Mouse (Mus musculus) urinary bladder, postnatal 10 days (tissue): ENCODE measurements around the gene Chmp1a.
"Not testable (repeated sequence)": the region's sequence is repeated elsewhere in the genome, so short reads cannot be mapped to it uniquely, and the experiment has no call there.

Experiments used
- DNase-seq: peaks from one replicate; pipeline ENCODE4 v3.0.0; 2022; ENCODE audit warnings: low spot score

Gene Chmp1a

GRCm38 (mm10) chr8:123231742-123232141 lies 19.2 kb upstream of the Chmp1a start:
- no peak for DNase-seq

- not testable (repeated sequence) for DNase-seq
These were observed 17.8 kb upstream of the Chmp1a start for GRCm38 (mm10) chr8:123230326-123230725.

DNA sequence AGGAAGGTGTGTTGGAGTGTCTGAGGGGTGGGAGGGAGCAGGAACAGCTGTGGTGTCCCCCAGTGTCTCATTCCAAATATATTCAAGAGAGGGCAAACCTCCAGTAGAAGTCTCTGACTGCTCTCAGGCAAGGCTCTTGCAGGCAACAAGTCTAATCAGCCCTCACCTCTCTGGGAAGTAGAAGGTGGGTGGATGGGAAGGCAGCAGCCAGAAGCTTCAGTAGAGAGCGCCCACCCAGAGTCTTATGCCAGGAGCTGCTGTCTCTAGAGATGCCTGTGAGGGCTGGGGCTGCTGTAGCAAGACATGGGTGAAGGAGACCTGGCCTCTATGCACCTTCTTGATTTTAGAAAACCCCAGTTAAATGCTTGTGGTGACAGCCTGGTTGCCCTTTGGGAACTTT lies 15.9 kb upstream of the Chmp1a start:
- no peak for DNase-seq

DNA sequence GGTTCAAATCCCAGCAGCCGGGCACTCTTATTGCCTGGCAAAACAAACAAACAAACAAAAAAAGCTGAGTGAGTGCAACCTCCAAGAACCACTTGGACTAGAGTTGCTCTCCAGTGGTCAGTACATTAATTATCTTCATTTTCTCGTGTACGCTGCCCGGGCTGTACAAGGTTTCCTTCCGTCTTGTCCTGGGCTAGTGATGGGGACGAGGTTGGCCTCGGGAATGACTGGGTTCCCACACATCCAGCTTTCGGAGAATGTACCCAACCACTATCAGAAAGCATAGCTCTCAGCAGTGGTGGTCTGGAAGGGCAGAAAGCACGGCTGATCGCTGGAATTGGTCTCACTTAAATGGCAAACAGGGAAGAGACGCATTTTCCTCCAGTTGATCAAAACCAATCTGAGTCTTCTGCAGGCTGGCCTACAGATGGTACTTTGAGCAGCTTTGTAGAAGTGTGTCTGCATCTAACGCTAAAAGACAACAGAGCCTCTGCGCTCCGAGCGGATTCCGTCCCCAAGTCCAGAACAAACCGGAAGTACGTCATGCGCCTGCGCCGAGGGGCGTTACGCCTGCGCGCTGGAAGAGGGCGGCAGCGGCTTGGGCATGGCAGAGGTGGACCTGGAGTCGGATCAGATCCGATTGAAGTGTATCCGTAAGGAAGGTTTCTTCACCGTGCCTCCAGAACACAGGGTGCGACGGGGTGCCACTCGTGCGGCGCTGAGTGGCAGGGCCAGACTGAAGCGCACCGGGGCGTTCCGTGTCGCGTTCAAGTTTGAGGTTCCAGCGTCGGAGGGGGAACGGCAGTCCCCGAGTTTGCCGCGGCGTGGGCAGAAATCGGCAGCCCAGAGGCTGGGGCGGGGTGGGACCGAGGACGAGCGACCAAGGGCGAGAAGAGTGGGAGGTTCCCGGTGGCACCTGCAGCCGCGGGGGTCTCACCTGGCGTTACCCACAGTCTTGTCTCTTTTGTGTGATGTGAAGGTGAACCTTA lies 12.0 kb upstream of the Chmp1a start, which contains the start of gene Cdk10:
Gene Cdk10, plus strand, starts transcription at position 565 of the 989 bp plus-strand sequence.
- peak; percentile 79 for DNase-seq

DNA sequence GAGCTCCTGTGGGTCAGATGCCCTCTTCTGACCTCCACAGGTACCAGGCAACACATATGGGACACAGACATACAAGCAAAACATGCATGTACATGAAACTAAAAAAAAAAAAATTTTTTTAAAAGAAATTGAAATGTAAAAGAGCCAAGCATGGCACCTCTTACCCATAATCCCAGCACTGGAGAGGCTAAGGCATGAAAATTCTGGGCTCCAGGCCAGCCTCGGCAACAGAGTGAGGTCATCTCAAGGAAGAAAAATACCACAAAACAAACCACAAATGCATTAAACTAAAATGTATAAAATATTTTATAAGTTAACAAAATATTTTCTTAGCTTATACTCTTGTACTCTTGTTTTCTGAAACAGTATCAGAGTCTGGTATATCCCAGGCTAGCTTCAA lies 8.4 kb upstream of the Chmp1a start:
- no peak for DNase-seq

- no peak for DNase-seq
These were observed 2.9 kb upstream of the Chmp1a start for GRCm38 (mm10) chr8:123215430-123215829.

DNA sequence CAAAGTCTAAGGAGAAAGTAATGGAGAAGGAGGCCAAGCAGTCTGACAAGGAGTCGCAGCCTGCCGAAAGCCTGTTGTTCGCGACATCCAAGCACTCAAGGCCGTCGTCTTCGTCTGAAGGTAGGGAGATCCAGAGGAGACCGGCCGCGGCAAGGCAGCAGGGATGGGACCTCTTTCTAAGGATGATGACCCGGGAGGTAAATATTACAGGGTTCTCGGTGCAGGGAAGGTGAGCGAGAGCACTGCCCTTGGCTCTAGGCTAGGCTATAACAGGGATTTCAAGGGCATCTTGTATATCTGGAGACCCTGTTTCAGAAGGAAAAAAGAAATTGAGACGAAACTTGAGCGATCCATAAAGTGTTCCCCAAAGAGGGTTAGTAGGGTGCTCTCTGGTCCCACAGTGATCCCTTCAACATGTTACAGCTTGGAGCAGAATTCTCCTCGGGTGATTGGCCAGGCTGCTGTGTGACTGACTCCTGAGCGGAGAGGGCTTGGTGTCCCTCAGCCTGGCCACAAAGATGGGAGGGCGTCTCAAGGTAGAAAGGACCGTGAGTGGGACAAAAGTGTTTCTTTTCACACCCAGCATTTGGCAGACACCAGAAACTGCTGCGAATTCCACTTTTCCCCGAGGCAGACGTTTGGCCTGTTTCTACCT lies 682 bp upstream of the Chmp1a start:
- no peak for DNase-seq

GRCm38 (mm10) chr8:123211876-123212275 lies 687 bp downstream of the Chmp1a start:
- DNase-seq, result no peak

- no peak for DNase-seq
These were observed 9.0 kb downstream of the Chmp1a start for GRCm38 (mm10) chr8:123203571-123203970.

DNA sequence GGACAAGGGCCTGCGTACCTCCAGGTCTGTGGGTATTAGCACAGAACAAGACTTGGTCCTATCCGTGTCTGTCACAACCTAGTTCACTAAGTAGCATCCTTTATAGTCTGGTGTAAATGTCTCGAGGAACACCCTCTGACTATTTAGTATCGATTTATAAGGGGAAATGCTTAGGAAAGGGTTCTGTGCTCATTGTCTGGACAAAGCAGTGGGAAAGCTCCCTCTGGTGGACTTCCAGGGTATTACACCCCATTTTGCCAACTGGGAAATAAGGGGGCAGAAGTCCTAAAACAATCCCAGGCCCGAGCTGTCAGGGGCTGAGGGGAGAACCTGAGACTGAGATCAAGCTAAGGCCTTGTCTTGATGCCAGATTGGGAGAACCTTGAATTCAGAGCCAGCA lies 10.3 kb downstream of the Chmp1a start:
- DNase-seq, result peak; percentile 31

- DNase-seq, result no peak
These were observed 12.7 kb downstream of the Chmp1a start for GRCm38 (mm10) chr8:123199864-123200263.

DNA sequence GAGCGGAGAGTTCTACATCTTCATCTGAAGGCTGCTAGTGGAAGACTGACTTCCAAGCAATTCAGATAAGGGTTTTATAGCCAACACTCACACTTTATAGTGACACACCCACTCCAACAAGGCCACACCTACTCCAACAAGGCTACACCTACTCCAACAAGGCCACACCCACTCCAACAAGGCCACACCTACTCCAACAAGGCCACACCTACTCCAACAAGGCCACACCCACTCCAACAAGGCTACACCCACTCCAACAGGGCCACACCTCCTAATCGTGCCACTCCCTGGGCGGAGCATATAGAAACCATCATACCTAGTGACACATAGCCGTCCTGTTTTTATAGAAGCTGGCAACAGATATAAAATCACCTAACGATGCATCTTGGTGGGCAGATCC lies 15.5 kb downstream of the Chmp1a start:
- DNase-seq, result not testable (repeated sequence)

DNA sequence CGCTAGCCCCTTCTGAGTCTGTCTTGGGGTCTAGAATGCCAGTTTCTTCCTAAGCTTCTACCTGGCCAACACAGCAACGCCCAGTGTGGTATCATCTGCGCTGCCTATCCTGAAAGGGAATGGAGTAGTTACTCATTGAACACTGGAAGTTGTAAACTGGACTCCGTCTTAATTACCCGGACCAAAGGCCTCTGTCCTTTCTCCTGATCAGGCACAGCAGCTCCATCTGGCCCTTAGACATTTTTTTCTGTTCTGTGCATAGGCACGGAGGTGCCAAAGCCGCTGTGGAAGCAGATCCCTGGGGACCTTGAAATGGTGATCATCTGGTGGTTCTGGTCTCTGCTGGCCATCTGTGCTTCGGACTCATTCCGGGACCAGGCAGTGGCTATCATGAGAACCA lies 18.8 kb downstream of the Chmp1a start:
- no peak for DNase-seq

- no peak for DNase-seq
These were observed 20.7 kb downstream of the Chmp1a start for GRCm38 (mm10) chr8:123191908-123192307.

GRCm38 (mm10) chr8:123190678-123191077 lies 21.9 kb downstream of the Chmp1a start:
- peak; percentile 30 for DNase-seq

GRCm38 (mm10) chr8:123188841-123189240 lies 23.7 kb downstream of the Chmp1a start:
- DNase-seq, result no peak

DNA sequence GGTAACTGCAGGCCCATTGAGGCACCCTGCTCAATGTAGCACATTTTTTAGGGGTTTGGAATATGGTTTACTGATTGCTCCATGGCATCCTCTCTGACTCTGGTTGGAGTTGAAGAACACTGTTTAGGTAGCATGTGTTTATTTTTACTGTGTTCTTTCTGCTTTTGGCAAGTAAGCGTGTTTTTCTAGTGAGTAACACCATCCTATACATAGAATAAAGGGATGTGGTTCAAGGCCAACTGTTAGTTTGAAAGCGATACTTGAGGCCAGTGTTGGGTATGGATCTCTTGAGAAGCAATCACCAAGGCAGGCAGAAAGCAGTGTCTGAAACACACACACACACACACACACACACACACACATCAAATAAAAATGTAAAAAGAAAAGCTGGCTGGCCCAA lies 24.6 kb downstream of the Chmp1a start:
- DNase-seq, result no peak

DNA sequence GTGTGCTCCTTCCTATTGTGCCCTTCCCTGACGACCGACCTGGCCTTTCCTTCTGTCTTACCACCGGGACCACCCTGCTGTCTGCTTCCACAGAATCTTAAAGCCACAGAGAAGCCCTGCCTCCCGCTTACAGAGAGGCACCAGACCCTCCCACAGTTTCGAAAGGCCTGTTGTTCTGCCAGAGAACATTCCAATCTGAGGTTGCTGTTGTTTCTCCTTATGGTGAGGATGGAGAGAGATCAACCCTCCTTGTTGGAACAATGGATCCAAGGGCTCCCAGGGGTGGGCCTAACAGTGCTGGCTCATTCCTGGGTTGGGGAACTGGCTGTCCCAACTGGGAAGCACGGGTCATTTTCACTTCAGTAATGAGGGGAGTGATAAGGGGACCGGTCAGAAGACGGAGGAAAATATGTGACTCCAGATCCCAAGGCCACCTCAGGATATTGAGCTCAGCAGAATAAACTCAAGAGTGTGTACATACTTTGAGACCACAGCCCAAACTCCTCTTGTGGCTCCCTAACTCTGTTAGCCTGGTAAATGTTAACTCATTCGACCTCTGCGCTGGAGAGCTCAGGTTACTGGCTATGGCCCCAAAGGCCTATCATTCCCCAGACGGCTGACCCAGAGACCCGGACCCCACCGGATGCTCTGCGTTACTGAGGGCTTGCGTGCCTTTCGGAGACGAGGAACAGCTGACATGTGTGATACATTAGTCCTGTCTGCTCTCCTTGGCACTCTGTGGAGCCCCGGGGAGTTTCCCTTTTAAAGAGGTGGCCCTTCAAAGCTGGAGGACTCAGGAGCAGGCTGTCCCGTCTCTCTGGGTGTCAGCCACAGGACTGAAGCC lies 26.8 kb downstream of the Chmp1a start, which contains the start of gene Dpep1:
Gene Dpep1, plus strand, starts transcription at position 677 of the 844 bp plus-strand sequence.
- no peak for DNase-seq

DNA sequence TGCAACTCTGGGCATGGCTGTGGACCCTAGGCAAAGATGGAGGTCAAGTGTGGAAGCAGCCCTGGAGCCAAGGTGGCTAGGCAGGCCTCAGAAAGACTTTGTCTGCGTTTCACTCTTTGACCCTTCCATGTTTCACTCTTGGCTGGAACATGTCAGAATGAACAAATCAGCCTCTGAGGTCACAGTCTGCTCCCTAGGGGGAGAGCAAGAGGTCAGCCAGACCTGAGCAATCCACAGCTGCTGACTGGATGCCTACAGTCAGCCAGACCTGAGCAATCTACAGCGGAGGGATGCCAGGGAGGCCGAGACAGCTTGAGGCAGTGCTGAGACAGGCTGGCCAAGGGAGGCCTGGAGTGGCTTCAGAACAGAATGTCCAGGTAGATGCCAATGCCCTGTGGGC lies 31.2 kb downstream of the Chmp1a start:
- no peak for DNase-seq

GRCm38 (mm10) chr8:123157888-123158465 lies 54.6 kb downstream of the Chmp1a start, which contains the start of gene Sult5a1:
Sult5a1 (minus strand) TSS chr8:123158315.
- DNase-seq, result no peak

DNA sequence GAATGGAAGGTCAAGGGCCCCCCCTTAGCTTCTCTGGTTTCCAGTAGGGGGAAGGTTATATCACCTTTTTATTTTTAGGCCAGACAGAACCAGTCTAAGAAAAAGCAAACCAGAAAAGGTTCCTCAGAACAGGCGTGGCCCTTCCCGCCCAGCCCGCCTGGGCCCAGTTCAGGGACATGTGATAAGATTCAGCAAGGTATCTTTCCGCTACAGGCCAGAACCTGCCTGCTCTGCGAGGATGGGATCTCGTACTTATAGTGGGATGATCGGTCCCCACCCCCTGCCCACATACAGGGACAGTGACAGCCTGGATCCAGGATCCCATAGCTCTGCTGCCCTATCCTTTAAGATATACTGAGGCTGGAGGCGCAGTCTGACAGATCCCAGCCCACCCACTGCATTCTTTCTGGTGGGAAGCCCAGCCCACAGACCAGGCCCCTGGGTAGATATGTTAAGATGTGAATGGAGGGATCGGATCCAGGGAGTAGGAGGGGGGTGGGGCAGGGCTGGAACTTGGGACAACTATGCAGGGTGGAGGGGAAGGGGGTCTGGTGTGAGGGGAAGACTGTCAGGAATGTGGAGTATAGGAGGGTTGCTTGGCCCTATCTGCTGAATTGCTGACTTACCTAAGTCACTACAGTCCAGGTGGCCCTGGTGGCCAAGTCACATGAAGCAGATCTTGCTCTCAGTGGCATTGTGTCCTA lies 56.3 kb downstream of the Chmp1a start:
- no peak for DNase-seq
